Mouse (Mus musculus): ENCODE results near the gene Tmem39a. TPM values are rescaled to one million over a fixed set of nuclear protein-coding genes. Genes with fewer than 3 reads are reported as not detected.

Gene Tmem39a
- polyA plus RNA-seq, 1 experiment from 2014 or later, result 77.6 TPM

DNA sequence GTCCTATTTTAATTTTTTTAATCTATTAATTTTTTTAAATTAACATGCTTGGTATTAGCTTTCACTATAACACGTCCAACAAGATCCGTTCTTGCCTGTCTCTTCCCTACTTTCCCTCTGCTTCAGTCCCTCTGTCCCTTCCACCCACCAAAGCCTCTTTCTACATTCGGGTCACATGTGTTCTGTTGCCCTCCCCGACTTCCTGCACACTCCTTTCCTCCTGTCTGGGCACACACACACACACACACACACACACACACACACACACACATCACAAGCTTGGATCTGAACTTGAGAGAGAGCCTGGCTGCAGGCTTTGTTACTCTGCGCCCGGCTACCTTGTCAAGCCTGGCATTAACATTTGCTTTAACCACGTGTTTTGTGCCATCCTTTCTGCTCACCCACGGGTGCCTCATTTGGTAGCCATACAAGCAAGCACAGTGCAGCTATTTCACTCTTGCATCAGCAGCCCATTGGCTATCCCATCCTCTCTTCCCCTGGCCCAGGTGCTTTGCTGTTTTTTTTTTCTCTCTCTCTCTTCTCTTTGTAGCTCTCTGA is 77.4 kb downstream of the Tmem39a start:
- Histone ChIP-seq H3K9me3 (ENCODE audit: control insufficient read depth, low read length) (no peaks in the 10 kb centered on the region), H3K27me3 (ENCODE audit: control insufficient read depth, insufficient read depth, low read length) (no peaks in the 10 kb centered on the region), H3K27ac (ENCODE audit: low read depth, low read length) (no peak overlapping the region), H3K4me1 (replicated peaks; ENCODE audit: control insufficient read depth, insufficient read depth, low read length) (no peaks in the 10 kb centered on the region), H3K4me3 (ENCODE audit: low read depth, low read length) (no peak overlapping the region), H3K9ac (ENCODE audit: low read length) (no peak overlapping the region), H3K4me2 (ENCODE audit: low read depth, low read length, severe bottlenecking) (no peak overlapping the region), H3K36me3 (ENCODE audit: control insufficient read depth, insufficient read depth, low read length) (no peaks in the 10 kb centered on the region)
- DNase-seq (ENCODE audit: low spot score) (no peak), ATAC-seq (replicated peaks; ENCODE audit: low FRiP score) (no peak)
- 66% methylated on average over 8 of the region's 8 CpGs for WGBS

DNA sequence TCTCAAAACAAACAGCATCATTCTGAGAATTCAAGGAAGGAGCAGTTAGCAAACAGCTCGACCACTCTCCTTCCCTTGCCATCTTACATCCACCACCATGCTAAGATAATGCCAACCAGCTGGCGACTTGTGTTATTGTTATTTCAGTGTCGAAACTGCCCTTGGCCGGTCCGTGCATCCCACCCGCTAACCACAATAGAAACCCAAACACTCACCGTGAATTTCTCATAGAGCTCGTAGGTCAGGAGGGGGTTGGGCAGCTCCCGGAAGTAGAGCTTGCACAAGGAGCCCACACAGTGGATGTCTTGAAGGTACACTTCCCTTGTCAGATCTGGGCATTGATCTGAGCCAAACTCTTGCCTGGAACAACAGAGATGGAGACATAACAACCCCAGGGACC is 78.2 kb downstream of the Tmem39a start:
- ATAC-seq (replicated peaks; ENCODE audit: low FRiP score) (no peak), DNase-seq (ENCODE audit: low spot score) (peak; percentile 57)
- Histone ChIP-seq H3K9ac (ENCODE audit: low read length) (no peak overlapping the region), H3K4me2 (ENCODE audit: low read depth, low read length, severe bottlenecking) (no peak overlapping the region), H3K27me3 (ENCODE audit: control insufficient read depth, insufficient read depth, low read length) (no peaks in the 10 kb centered on the region), H3K4me3 (ENCODE audit: low read depth, low read length) (no peak overlapping the region), H3K27ac (ENCODE audit: low read depth, low read length) (no peak overlapping the region), H3K9me3 (ENCODE audit: control insufficient read depth, low read length) (no peaks in the 10 kb centered on the region), H3K4me1 (replicated peaks; ENCODE audit: control insufficient read depth, insufficient read depth, low read length) (no peaks in the 10 kb centered on the region), H3K36me3 (ENCODE audit: control insufficient read depth, insufficient read depth, low read length) (no peaks in the 10 kb centered on the region)
- WGBS, result 72% methylated on average over 9 of the region's 9 CpGs

- 83% methylated on average over 10 of the region's 10 CpGs for WGBS
- Histone ChIP-seq H3K4me1 (replicated peaks; ENCODE audit: control insufficient read depth, insufficient read depth, low read length) (no peaks in the 10 kb centered on the region), H3K9ac (ENCODE audit: low read length) (no peak overlapping the region), H3K4me2 (ENCODE audit: low read depth, low read length, severe bottlenecking) (no peak overlapping the region), H3K27ac (ENCODE audit: low read depth, low read length) (no peak overlapping the region), H3K9me3 (ENCODE audit: control insufficient read depth, low read length) (no peaks in the 10 kb centered on the region), H3K4me3 (ENCODE audit: low read depth, low read length) (no peak overlapping the region), H3K27me3 (ENCODE audit: control insufficient read depth, insufficient read depth, low read length) (no peaks in the 10 kb centered on the region), H3K36me3 (ENCODE audit: control insufficient read depth, insufficient read depth, low read length) (no peaks in the 10 kb centered on the region)
- DNase-seq (ENCODE audit: low spot score), result no peak
- ATAC-seq (replicated peaks; ENCODE audit: low FRiP score), result no peak
Observed at GRCm38 (mm10) chr16:38637085-38637484, 78.6 kb downstream of the Tmem39a start.

Other genes with a start within 250 kb of the Tmem39a start
- gene Maats1, start 216.6 kb upstream of the Tmem39a start, polyA plus RNA-seq (2014; fragmentation: Nextera tagmentation; extraction: Ambion mirVana), result 0.39 and 0.41 TPM in 2 replicates
- gene Cox17, start 211.7 kb upstream of the Tmem39a start, polyA plus RNA-seq (2014; fragmentation: Nextera tagmentation; extraction: Ambion mirVana), result 118 and 119 TPM in 2 replicates
- gene Gm21987, start 211.7 kb upstream of the Tmem39a start, polyA plus RNA-seq (2014; fragmentation: Nextera tagmentation; extraction: Ambion mirVana), result not detected in 2 replicates
- 0.56 and 1.4 TPM in 2 replicates for gene Popdc2, start 196.5 kb upstream of the Tmem39a start, polyA plus RNA-seq (2014; fragmentation: Nextera tagmentation; extraction: Ambion mirVana)
- 0.15 and 0.25 TPM in 2 replicates for gene Pla1a, start 125.6 kb upstream of the Tmem39a start, polyA plus RNA-seq (2014; fragmentation: Nextera tagmentation; extraction: Ambion mirVana)
- gene Adprh, start 106.0 kb upstream of the Tmem39a start, polyA plus RNA-seq (2014; fragmentation: Nextera tagmentation; extraction: Ambion mirVana), result 135 and 137 TPM in 2 replicates
- gene Cd80, start 103.1 kb upstream of the Tmem39a start, polyA plus RNA-seq (2014; fragmentation: Nextera tagmentation; extraction: Ambion mirVana), result 0.45 and 0.73 TPM in 2 replicates
- gene Timmdc1, start 36.0 kb upstream of the Tmem39a start, polyA plus RNA-seq (2014; fragmentation: Nextera tagmentation; extraction: Ambion mirVana), result 30.2 and 31.3 TPM in 2 replicates
- 72.4 and 75.5 TPM in 2 replicates for gene Poglut1, start 8.4 kb upstream of the Tmem39a start, polyA plus RNA-seq (2014; fragmentation: Nextera tagmentation; extraction: Ambion mirVana)
- 9.2 and 10.8 TPM in 2 replicates for gene Arhgap31, start 154.6 kb downstream of the Tmem39a start, polyA plus RNA-seq (2014; fragmentation: Nextera tagmentation; extraction: Ambion mirVana)
- gene B4galt4, start 183.6 kb downstream of the Tmem39a start, polyA plus RNA-seq (2014; fragmentation: Nextera tagmentation; extraction: Ambion mirVana), result 28.3 and 29.9 TPM in 2 replicates
- gene Upk1b, start 241.6 kb downstream of the Tmem39a start, polyA plus RNA-seq (2014; fragmentation: Nextera tagmentation; extraction: Ambion mirVana), result 1.6 and 2.3 TPM in 2 replicates

Measured in forebrain, embryonic 11.5 days (tissue).